Mouse (Mus musculus): ENCODE results near the gene Cdk9. TPM values are rescaled to one million over a fixed set of nuclear protein-coding genes. Genes with fewer than 3 reads are reported as not detected.

Cdk9 gene
- total RNA-seq, 2 experiments from 2014 or later = 29.5 to 35.2 TPM

DNA sequence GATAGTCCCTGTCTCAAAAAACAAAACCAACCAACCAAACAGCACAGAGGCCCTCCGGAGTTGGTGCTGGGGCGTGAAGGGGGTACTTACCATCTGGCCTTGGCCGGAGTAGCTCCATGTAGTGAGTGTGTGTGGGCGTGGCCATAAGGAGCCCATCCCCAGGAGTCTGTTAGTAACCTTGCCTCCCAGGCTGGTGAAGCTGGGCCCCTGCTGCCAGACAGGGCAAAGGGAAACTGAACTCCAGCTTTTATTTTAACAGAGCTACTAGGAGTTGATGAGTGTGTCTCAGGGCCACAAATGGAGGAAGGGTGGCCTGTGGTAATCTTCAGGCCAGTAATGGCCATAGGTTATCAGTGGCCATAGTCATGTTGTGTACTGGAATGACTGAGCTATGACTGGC lies 21.6 kb upstream of the Cdk9 start:
- no peak for DNase-seq

DNA sequence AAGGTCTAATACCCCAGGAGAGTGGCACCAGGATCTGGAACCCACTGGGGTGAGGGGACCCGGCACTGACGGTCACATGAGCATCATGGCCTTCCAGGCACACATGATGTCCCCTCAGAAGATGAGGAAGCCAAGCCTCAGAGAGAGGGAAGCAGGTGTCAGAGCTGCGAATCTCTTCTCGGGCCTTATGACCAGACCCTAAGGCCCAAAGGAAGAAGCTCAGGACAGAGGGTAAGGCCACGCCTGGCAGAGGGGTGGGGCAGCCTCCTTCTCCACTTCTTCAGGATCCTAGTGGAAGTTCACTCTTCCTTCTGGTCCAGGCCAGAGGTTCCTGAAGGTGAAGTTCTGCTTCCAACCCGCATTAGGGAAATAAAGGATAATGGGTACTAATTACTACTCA lies 19.8 kb upstream of the Cdk9 start:
- no peak for DNase-seq

DNA sequence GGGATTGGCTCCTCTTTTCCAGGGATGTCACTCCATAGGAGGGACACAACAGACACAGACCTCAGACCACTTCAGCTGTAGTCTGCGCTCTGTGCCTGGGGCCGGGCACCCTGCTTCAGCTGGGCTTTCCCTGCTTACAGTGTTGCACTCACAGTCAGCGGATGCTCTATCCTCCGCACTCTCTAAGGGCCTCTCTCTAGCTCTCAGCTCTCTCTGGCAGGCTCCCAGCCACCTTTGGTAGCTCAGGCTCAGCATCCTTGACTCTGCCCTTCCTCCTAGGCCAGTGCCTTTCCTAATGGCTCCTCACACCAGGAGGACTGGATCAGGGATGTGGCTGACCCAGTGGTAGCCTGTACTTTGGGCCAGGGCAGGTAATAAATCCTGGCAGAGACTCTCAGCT lies 19.0 kb upstream of the Cdk9 start:
- no peak for DNase-seq

DNA sequence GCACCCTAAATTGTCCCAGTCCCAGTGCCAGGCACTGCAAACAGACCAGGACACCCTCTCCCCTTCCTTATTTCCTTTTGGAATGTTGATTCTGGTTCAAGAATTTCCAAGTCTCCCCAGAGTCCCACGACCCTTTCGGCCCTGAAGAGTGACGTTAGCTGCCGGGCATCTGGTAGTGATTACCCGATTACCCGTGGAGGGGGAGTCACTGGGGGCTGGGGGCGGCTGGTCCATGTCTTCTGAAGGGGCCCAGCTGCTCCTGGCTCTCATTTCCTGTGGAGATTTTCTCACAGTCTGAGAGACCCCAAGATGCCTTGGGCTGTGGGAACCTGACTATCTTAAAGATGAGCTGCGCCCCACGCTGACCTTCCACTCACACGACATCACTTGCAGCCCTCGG lies 18.0 kb upstream of the Cdk9 start:
- DNase-seq = no peak

DNA sequence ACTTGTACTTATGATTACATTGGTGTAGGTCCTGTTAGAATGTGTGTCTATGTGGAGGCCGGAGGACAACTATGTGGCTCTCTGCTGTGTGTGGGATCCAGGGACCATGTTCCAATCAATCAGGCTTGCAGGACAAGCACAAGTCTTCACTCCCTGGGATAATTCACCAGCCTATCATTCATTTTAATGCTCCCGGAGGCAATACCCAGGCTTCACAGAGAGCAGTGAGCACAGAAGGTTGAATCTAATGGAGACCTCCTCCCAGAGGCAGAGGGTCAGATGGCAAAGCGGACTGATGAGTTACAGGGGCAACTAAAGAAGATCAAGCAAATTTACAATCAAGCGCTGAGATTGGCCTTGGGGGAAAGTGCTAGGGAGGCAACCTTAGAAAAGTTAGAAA lies 16.7 kb upstream of the Cdk9 start:
- no peak for DNase-seq

DNA sequence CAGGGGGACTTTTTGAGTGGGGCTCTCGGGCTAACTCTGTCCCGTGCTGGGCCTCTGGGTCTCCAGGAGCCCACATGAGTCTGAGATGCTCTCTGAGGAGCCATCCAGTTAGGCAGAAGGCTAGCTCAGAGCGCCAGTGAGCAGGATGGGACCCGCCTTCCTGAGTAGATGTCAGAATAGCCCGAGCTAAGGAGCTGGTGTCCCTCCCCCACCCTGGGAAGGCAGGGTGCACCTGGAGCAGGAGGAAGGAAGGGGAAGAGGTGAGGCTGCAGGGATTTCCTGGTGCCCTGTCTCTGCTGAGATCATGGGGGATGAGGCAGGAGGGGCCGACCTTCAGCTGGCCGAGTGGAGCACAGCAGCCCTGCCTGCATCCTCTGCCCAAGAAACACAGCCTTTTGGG lies 15.6 kb upstream of the Cdk9 start:
- DNase-seq = no peak

DNA sequence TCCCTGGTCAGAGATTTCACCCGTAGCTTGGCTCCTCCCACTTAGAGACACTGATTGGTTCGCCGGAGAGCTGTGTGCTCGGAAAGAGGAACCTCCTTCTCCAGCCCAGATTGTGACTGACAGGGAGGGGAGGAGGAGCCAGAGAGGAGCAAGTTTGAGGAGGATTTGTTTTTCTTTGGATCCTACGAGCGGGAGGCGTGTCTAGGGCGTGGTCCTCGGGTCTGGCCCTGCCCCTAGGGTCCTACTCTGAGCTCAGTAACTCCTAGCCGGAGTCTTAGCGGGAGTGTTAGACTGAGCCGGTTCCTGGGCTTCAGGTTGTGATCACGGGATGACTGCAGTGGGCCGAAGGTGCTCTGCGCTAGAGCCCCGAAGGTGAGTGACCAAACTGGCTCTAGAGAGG lies 14.6 kb upstream of the Cdk9 start:
- peak; percentile 83 for DNase-seq

DNA sequence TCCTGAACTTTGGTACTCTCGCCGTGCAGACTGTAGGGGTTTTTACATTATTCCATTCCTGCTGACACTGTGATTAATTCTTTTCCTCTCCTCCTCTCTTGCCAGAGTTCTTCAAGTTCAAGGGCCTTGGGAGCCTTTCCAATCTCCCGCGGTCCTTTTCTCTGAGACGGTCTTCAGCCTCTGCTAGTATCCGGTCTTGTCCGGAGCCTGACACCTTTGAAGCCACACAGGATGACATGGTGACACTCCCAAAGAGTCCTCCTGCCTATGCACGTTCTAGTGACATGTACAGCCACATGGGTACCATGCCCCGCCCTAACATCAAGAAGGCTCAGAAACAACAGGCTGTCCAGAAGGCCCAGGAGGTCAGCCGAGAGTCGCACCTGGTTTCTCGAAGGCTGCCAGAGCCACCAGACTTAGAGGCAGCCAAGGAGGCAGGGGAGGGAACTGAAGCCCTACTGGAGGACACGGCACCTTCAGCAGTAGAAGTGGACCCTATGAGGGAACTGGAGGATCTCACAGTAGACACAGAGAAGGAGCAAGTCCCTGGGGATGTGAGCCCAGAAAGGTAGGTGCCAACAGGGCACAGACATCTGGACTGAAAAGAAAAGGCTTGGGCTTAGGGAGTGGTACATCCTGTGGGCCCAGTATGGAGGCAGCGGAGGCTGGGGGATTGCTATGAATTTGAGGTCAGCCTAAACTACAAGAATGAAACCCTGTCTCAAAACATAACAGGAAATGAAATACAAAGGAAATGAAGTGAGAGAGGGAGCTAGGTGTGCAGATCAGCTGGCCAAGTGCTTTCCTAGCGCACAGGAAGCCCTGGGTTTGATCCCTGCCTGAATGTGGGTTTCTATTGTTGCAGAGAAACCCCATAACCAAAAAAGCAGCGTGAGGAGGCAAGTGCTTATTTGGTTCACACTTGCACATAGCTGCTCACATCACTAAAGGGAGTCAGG lies 12.2 kb upstream of the Cdk9 start:
- no peak for DNase-seq

DNA sequence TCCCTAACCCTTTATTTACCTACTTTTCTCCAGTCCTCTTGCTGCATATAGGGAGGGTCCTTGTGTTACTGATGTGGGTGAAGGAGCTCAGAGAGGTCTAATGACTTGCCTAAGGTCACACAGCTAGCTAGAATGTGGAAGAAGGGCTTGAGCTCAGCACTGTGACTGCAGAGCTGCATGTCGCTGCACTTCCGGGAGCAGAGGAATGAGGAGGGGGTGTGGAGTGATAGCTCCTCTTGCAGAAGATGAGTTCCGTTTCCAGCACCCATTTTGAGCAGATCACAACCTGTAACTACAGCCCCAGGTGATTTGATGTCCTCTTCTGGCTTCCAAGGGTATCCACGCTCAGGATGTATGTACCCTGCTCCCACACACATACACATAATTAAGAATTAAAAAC lies 11.3 kb upstream of the Cdk9 start:
- DNase-seq = no peak

DNA sequence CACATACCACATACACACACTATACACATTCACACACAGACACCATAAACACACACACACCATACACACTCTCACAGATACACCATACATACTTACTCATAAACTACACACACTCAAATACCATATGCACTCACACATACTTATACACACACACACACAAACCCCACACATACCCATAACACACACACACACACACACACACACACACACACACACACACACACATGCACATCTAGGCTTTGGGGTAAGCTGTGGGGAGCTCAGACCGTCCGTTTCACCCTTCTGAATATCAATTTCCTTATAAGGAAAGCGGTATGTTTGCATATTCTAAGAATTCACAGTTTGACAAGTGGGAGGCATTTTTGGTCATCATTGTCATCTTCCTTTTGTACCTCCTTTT lies 9.7 kb upstream of the Cdk9 start:
- DNase-seq = no peak

DNA sequence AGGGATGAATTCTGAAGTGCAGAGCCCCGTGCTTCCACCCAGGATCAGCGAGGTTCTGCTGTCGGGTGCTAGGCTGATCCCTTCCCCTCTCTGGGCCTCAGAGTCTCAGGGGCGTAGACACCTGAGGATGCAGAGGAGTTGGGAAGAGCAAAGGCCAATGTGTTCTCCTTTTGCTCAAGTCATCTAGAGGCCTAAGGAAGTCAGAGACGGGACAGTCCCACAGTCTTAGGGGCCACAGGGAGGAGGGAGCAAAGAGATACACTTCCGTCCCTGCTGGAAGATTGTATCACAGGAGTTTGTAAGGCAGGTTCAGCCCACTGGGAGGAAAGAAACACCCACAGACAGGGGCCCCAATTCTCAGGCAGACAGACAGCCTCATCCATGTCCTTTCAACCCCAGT lies 9.2 kb upstream of the Cdk9 start:
- DNase-seq = no peak

DNA sequence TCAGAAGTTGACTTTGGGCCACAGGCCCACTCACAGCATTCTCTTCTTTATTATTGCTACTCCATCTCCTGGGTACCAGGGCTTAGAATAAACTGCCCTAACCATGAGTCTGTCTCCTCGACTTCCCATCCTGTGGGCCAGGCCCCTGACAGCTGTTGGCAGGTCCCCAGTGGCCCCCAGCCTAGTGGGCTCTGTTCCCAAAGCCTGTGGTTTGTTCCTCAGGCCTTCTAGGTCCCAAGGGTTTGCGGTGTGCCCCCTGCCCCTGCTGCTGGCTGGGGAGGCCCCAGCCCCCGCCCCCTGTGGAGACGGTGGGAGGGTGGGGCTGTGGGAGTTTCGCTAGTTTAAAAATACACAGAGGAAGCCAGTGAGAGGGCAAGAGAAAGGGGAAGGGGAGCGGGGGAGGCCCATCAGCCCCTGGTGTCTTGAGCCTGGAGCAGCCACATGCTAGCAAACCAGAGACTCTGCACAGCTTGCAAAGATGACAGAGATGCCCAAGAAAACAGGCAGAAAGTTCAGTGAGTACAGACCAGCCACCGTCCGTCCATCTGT lies 7.9 kb upstream of the Cdk9 start, which contains the start of gene Sh2d3c:
TSS of gene Sh2d3c (plus strand) at position 375 of the 549 bp plus-strand sequence.
- DNase-seq = no peak

DNA sequence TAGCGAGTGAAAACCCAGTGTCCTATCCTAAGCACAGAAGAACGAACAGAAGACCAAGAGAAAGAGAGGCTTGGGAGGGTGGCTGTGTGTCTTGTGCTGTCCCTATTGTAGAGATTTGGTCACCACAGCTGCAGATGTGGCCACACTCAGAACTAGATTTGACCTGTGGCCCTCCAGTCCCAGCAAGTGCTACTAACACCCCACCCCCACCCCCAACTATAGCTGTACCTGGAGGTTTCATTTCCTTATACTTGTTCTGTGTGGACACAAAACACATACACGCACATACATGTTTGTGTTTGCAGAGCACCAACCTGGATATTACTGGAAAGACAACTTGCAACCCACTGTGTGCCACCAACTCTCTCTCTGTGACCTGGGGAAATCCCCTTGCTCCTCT lies 7.2 kb upstream of the Cdk9 start:
- DNase-seq = no peak

DNA sequence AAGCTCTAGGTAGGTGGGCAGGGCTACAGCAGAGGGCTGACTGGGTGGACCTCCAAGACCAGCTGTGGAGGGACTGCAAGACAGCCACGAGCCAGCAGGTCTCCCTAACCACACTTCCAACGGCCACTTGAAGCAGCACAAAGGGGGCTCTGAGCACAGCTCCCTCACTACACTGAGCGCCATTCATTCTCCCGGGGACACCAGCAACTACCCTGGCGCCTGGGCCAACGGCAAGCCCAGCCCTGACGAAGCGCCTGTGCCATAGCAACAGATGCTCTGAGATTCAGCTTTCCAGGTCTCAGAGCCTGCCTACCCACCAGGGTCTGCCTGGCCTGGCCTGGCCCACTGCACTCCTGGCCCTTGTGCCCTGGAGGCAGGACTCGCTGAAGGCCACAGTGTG lies 5.9 kb upstream of the Cdk9 start:
- DNase-seq = no peak

DNA sequence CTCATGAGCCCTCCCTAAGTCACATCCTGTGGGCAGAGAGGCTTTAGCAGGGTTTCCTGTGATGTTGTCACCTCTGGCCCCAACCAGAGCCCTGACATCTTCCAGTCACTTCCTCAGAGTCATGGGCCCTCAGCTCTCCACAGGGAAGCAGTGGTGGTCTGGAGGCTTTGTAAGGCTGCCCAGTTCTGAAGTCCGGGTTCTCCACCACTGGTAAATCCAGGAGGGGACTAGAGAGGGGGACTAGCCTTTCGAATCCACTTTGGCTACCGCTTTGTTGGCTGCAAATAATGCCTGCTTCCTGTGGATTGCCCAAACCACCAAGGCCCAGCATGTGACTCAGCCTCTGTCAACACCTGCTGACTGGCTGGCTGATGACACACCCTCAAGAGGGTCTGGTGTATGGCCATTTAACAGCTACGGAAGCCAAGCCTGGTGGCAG lies 2.1 kb upstream of the Cdk9 start:
- DNase-seq = no peak

DNA sequence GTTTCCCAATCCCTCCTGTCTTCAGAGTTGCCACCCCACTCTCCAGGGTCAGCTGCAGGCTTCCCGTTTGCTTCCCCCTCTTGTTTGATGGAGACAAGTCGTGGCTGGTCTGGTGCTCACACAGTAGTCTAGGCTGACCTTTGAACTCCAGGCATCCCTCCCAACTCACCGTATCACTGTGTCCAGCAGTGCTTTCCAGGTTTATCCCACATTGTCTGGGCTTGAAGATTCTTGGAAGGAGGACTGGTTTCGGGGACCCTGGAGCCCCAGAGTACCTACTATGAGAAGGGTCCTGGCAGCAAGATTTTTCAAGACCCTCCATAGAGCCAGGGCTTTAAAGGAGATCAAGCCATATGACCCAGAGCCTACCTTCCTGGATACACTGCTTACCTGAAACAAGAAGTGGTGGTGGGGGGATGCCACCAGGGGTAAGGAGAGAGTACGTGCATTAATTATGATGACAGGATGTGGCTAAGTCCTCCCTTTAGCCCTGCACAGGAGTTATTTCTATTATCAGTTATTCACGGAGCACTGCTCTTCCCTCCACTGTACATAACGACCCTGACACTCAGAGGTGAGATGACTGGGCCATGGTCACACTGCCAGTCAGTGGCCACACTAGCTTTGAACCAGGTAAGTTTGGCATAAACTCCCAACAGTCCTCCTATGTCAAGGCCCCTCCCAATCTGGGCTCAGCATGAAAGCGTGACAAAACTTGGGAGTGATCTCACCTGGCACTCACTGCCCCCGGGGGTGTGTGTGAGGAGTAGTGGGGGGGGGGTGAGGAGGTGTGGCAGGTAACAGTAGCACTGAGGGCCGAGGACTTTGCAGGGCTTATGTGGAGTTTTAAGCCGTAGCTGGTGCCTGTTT lies 1.5 kb upstream of the Cdk9 start:
- DNase-seq = no peak

DNA sequence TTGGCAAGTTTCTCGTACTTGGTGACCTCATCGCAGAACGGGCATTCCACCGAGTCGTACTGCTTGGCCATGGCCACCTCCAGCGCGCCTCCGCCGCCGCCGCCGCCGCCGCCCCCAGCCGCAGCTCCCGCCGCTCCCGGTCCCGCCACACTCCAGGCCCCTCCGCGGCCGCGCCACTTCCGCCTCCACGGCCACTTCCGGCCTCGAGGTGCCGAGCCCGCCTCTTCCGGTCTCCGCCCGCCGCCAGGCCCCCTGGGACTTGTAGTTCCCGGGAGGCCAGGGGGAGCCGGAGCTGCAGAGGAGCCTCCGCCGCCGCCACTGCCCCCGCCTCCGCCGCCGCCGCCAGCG lies 316 bp downstream of the Cdk9 start:
- peak; percentile 97 for DNase-seq

DNA sequence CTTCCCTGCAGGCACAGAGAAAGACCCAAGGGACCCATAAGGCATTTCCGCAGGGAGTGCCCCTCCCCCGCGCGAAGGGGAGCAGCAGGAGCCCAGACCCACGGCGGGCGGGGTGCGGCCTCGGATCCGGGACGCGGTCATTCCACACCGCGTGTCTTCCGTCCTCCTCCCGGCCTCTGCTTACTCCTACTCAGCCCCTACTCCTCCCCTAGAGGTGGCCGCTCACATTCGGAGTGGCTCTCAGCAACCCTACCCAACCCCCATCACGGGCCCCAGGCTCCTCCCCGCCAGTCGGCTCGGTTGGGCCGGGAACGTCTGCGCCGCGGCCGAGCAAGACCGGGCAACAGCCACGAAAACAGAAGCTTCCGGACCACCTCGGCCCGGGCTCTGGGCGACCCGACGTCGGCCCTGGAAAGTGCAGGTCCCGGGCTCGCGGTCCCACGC lies 746 bp downstream of the Cdk9 start:
- peak; percentile 67 for DNase-seq

DNA sequence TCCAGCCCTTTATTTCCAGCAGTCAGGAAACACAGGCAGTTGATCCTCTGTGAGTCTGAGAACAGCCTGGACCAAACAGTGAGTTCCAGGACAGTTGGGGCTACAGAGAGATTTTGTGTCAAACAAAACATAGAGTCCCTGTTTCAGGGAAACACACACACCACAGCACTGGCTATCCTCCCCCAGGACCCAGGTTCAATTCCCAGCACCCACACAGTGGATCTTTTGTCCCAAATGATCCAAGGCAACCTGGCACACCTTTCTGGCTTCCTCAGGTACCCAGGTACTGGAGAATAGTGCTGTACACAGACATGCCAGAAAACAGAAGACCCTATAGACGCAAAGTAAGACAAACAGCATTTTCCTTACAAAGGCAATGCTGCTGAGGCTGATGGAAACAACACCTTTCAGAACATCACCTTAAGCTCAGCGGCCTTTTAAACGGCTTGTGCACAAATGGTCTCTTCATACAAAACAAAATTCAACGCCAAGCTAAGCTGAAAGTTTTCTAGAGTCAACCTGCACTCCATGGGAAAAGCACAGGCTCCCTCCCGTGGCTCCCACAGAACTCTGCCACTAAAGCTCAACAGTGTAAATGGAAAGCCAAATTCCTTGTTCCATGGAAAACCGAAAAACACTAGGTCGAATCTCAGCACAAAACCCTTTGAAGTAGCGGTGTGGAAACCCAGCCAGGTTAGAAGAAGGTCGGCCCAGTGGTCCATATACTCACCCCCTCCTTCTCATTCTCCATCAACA lies 1.4 kb downstream of the Cdk9 start:
- no peak for DNase-seq

DNA sequence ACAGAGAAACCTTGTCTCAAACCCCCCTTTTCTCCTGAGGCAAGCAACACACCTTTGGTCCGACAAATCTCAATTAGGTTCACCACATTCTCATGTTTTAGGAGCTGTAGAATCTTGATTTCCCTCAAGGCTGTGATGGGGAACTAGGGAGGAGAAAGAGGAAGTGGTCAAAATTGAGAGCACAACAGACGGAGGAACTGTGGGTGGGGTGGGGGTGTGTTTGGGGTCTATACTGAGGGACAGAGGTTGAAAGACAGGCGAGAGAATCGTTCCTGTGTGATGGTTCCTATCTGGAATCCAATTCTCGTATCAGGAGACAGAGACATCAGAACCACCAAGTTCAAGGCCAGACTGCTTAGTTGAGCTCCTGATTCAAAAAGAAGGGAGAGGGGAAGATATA lies 2.5 kb downstream of the Cdk9 start:
- no peak for DNase-seq

DNA sequence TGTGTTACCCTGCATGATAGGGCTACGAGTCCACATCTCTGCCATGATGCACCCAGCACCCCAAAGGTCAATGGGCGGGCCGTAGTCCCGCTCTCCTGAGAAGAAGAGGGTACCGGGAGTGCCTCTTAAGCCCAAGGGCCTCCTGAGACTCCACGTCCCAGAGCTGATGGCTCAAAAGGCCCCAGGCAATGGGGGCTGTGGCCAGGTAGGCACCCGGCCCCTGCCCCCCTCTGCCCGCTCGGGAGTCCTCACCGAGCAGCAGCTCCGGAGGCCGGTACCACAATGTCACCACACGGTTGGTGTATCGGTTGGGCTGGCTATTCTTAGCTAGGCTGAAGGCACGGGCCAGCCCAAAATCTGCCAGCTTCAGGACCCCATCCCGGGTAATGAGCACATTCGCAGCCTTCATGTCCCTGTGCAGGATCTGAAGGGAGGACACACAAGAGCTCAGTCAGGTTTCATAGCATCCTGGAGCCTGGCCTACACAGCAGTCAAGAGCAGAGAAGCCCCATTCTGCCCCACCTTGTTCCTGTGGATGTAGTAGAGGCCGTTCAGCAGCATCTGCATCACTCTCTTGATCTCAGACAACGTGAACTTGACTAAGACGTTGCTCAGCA lies 3.2 kb downstream of the Cdk9 start:
- DNase-seq = no peak

DNA sequence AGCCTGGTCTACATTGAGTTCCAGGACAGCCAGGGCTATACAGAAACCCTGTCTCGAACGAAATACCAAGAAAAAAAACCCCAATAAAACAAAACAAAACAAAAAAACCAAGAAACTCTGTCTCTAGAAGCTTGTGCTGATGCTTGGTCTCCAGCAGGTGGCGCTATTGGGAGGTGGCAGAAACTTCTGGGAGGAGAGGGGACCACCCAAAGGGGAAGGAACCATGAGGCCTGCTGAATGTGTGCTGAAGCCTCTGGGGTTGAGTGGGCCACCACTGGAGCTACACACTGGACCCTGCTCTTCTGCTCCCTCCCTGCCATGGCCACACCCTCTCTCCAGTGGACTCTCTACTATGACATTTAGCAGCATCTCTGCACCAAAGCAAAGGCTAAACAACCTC lies 4.2 kb downstream of the Cdk9 start:
- peak; percentile 79 for DNase-seq
